Mouse (Mus musculus) C2C12 (cell line): ENCODE data around the gene Cntnap2. TPM values are rescaled to one million over a fixed set of nuclear protein-coding genes. Genes with fewer than 3 reads are reported as not detected.

ENCODE experiments used
- H3K27me3 ChIP-seq: one replicate; pipeline ENCODE4 v1.6.1; 2011; ENCODE audit not compliant: control insufficient read depth, insufficient read depth, insufficient read length
- H3K36me3 ChIP-seq: one replicate; pipeline ENCODE4 v1.6.1; 2011; ENCODE audit not compliant: control insufficient read depth, insufficient read depth
- H3K4me3 ChIP-seq: one replicate; pipeline ENCODE4 v1.5.1; 2011; ENCODE audit warnings: mild to moderate bottlenecking, control low read depth; ENCODE audit not compliant: poor library complexity, insufficient read depth, severe bottlenecking
- H3K79me2 ChIP-seq: one replicate; pipeline ENCODE4 v1.6.1; 2011; ENCODE audit not compliant: control insufficient read depth, insufficient read depth
- H3K79me3 ChIP-seq: one replicate; pipeline ENCODE4 v1.6.1; 2011; ENCODE audit warnings: low read depth, control low read depth
- H3ac ChIP-seq: one replicate; pipeline ENCODE3; 2011; ENCODE audit warnings: low read depth; ENCODE audit not compliant: control insufficient read depth, insufficient read length
- CEBPB ChIP-seq: IDR thresholded peaks from one replicate; pipeline ENCODE4 v1.6.1; 2011; ENCODE audit warnings: low read depth, mild to moderate bottlenecking, control low read depth, moderate library complexity
- CTCF ChIP-seq: IDR thresholded peaks from one replicate; pipeline ENCODE4 v1.5.1; 2011; ENCODE audit not compliant: control insufficient read depth, insufficient read depth, insufficient read length
- FOSL1 ChIP-seq: IDR thresholded peaks from one replicate; pipeline ENCODE4 v1.8.0; 2011; ENCODE audit warnings: mild to moderate bottlenecking, low read length; ENCODE audit not compliant: poor library complexity, insufficient read depth, severe bottlenecking
- MAX ChIP-seq: IDR thresholded peaks from one replicate; pipeline ENCODE4 v1.6.1; 2011; ENCODE audit warnings: mild to moderate bottlenecking, control low read depth
- MYOD1 ChIP-seq: IDR thresholded peaks from one replicate; pipeline ENCODE4 v1.6.1; 2011; ENCODE audit warnings: low read depth; ENCODE audit not compliant: control insufficient read depth, insufficient read length
- MYOG ChIP-seq: IDR thresholded peaks from one replicate; pipeline ENCODE4 v1.6.1; 2011; ENCODE audit not compliant: control insufficient read depth, insufficient read length; ENCODE audit errors: extremely low read depth
- USF1 ChIP-seq: IDR thresholded peaks from one replicate; pipeline ENCODE4 v1.6.1; 2011; ENCODE audit warnings: low read depth, mild to moderate bottlenecking, control low read depth, moderate library complexity
- polyA plus RNA-seq: library from polyadenylated mRNA; unstranded; fragments of >200 nt; fragmentation: generic; extraction: Trizol; gene quantifications from one replicate; pipeline ENCODE4 v1.2.1, GENCODE M21; 2012; ENCODE audit warnings: missing spikeins

The Cntnap2 gene
- polyA plus RNA-seq, 1 experiment = 0.02 TPM

- Histone ChIP-seq H3K79me2 (no peaks in the 10 kb centered on the region), H3K36me3 (no peaks in the 10 kb centered on the region), H3K79me3 (no peaks in the 10 kb centered on the region), H3ac (no peak overlapping the region), H3K4me3 (no peak overlapping the region), H3K27me3 (no peaks in the 10 kb centered on the region)
- no peak for TF ChIP-seq MYOG
- TF ChIP-seq CEBPB = no peak
- TF ChIP-seq USF1 = no peak
- no peak for TF ChIP-seq FOSL1
- TF ChIP-seq CTCF = no peak
- no peak for TF ChIP-seq MYOD1
- TF ChIP-seq MAX = no peak
These were observed 459.1 kb downstream of the Cntnap2 start for GRCm38 (mm10) chr6:45518221-45518620.

DNA sequence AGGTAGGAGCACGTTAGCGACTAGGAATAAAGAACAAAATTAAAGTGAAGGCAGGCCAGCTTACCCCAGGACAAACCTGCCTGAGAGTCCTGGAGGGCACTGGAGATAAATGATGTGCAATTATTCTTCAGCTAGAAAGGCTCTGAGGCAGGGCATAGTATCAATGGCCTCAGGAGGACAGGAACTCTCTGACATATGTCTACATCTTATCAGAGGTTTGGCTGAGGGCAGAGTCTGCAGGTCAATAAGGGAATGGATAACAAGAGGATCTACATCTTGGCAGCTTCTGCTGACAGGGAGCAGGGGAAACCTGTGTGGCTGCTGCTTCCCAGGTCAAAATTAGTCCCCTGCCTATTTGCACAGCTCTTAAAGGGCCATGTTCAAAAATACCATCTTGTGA, 477.8 kb downstream of the Cntnap2 start:
- TF ChIP-seq USF1 (no peak), MYOD1 (no peak)
- Histone ChIP-seq H3K27me3 (no peaks in the 10 kb centered on the region), H3ac (no peak overlapping the region), H3K36me3 (no peaks in the 10 kb centered on the region), H3K79me3 (no peaks in the 10 kb centered on the region), H3K4me3 (no peak overlapping the region), H3K79me2 (no peaks in the 10 kb centered on the region)

DNA sequence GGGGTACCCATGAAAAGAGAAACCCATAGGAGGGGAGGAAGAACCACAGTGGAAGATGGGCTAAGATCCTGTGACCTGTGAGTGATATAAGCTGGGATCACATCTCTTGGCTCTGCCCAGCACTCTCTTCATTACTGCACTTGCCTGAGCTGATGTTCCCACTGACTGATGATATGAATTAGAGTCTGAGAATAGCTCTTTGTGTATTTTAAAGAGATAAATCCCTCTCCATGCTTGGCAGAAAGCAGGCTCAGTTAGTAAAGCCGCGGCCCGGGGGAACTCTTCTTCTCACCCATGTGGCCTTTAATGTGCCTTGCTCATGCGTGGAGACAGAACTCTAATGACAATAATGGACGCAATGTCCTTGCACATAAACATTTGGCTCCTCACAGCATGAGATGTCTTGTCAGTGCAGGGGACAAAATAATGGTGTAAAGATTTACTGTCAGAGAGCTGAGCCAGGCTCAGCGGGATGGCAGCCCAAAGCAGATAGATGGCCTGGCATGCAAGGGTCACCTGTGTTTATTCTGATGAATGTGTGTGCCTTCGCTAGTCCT, 485.2 kb downstream of the Cntnap2 start:
- Histone ChIP-seq H3K36me3 (no peaks in the 10 kb centered on the region), H3K4me3 (no peak overlapping the region), H3K27me3 (no peaks in the 10 kb centered on the region), H3ac (no peak overlapping the region), H3K79me2 (no peaks in the 10 kb centered on the region), H3K79me3 (no peaks in the 10 kb centered on the region)
- TF ChIP-seq MYOG (no peak), MYOD1 (no peak), MAX (no peak), FOSL1 (no peak), USF1 (no peak), CEBPB (no peak), CTCF (no peak)

- no peak for TF ChIP-seq CTCF
- no peak for TF ChIP-seq USF1
- no peak for TF ChIP-seq MAX
- TF ChIP-seq FOSL1 = no peak
- TF ChIP-seq MYOD1 = no peak
- TF ChIP-seq MYOG = no peak
- TF ChIP-seq CEBPB = no peak
- H3K79me3 ChIP-seq = no peaks in the 10 kb centered on the region
- H3K27me3 ChIP-seq = no peaks in the 10 kb centered on the region
These were observed 500.6 kb downstream of the Cntnap2 start for GRCm38 (mm10) chr6:45559724-45560123.

DNA sequence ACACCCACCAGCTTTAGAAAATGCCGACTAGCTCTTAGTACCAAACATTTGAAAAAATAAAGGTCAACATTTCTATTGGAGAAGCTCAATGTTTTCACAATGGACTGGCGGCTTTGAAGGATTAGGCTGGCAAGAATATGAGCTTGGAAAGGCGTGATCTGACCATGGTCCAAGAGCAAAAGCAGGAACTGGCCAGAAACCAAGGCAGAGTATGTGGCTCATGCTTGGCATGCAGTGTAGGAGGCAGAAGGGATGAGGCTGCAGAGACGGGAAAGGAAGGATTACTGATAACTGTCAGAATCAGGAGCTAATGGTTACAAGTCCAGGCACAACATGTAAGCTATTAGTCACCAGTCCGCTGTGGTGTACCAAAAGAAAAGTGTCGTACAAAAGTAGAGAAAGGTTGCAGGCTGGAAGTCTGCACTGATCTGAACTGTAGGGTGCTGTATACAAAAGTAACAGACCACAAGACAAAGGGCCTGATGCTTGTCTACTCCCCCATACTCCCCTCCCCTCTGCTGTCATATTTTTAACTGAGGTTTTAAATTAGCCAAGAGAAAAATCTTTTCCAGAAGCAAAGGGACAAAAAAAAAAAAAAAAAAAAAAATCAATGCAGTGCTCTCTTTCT, 525.4 kb downstream of the Cntnap2 start:
- Histone ChIP-seq H3K4me3 (no peak overlapping the region), H3K79me2 (no peaks in the 10 kb centered on the region), H3K36me3 (no peaks in the 10 kb centered on the region), H3K79me3 (no peaks in the 10 kb centered on the region), H3ac (no peak overlapping the region), H3K27me3 (no peaks in the 10 kb centered on the region)
- TF ChIP-seq MYOG (no peak), MAX (no peak), MYOD1 (no peak), FOSL1 (no peak), CEBPB (no peak)

More at GRCm38 (mm10) chr6:45559724-45560123, 500.6 kb downstream of the Cntnap2 start:
- Histone ChIP-seq H3K36me3 (no peaks in the 10 kb centered on the region), H3K4me3 (no peak overlapping the region), H3K79me2 (no peaks in the 10 kb centered on the region), H3ac (no peak overlapping the region)

DNA sequence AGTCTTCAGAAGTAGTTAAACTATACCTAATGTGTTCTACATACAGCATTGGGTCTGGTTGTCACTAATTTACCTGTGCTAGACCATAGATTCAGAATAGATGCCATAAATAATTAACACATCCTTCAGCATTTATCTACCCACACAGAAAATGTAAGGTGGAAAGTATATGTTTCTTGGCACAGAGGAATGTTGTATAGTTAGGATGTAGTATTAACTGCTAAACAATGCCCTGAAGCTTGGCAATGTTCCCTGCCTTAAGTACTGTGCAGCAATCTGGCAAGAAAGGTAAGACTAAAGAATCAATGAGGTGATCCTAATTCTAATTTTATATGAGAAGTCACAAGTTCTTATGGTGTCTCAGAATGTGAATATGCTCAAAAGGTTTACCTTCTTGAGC, 529.9 kb downstream of the Cntnap2 start:
- TF ChIP-seq MYOG (no peak), MYOD1 (no peak), USF1 (no peak), MAX (no peak), CTCF (no peak), CEBPB (no peak), FOSL1 (no peak)
- no peaks in the 10 kb centered on the region for H3K36me3 ChIP-seq
- H3K79me2 ChIP-seq = no peaks in the 10 kb centered on the region
- no peak overlapping the region for H3K4me3 ChIP-seq
- no peak overlapping the region for H3ac ChIP-seq
- no peaks in the 10 kb centered on the region for H3K27me3 ChIP-seq
- no peaks in the 10 kb centered on the region for H3K79me3 ChIP-seq
